In genomic region chr9:111072175-111072574, GRCm38 (mm10) we compare ENCODE assay signal across 10 mouse cellular contexts. TPM values are rescaled to one million over a fixed set of nuclear protein-coding genes. Genes with fewer than 3 reads are reported as not detected.
DNase-seq lines count a peak whose midpoint lies in the region; ATAC-seq lines count a peak whose summit lies in the region.
"Had no signal": no experiment of that assay in that cellular context is flagged by ENCODE, and none has a peak within 500 bp of the region (broad histone marks: within the 10 kb centered on the region; RNA-seq: fewer than 3 reads in every experiment).

No protein-coding gene starts in this region.

- no peak overlapping the region for H3K4me3 ChIP-seq in heart, embryonic 12.5 days
- no peak overlapping the region for H3K4me3 ChIP-seq in forebrain, embryonic 15.5 days
- no peak overlapping the region for H3K4me3 ChIP-seq in forebrain, embryonic 11.5 days (ENCODE audit: low read depth, low read length)
- H3K4me3 ChIP-seq: hindbrain, embryonic 15.5 days; myocyte had no signal

- peaks cover 4% of the 10 kb centered on the region for H3K9me3 ChIP-seq in heart, embryonic 12.5 days (replicated peaks)
- H3K9me3 ChIP-seq in forebrain, embryonic 15.5 days: peaks cover 10% of the 10 kb centered on the region
- no peaks in the 10 kb centered on the region; the same call in 1 of the 2 replicates for H3K9me3 ChIP-seq in forebrain, embryonic 11.5 days (ENCODE audit: control insufficient read depth, low read length)

- H3K27ac ChIP-seq in heart, embryonic 12.5 days (ENCODE audit: poor library complexity, severe bottlenecking): no peak overlapping the region
- no peak overlapping the region for H3K27ac ChIP-seq in forebrain, embryonic 15.5 days (replicated peaks)
- H3K27ac ChIP-seq in forebrain, embryonic 11.5 days (ENCODE audit: low read depth, low read length): no peak overlapping the region
- H3K27ac ChIP-seq: hindbrain, embryonic 15.5 days had no signal

- WGBS in heart, embryonic 12.5 days: 46% methylated on average over 7 of the region's 7 CpGs
- 66% methylated on average over 7 of the region's 7 CpGs for WGBS in forebrain, embryonic 15.5 days
- WGBS in forebrain, embryonic 11.5 days: 72% methylated on average over 7 of the region's 7 CpGs

- peak; percentile 89 for DNase-seq in heart, adult 11 months
- DNase-seq in 3T3-L1 (ENCODE audit: low read depth, low spot score) (peak; percentile 53), ZHBTc4 (ENCODE audit: low read depth, low spot score) (peak; percentile 45)
- DNase-seq in heart, postnatal 36 days: peak; percentile 49 to 54
- peak; percentile 71 for DNase-seq in lung, postnatal 14 days
- no peak for DNase-seq in forebrain, embryonic 11.5 days (ENCODE audit: low spot score)

- no peak for ATAC-seq in heart, embryonic 12.5 days (ENCODE audit: insufficient number of reproducible peaks, low FRiP score)
- ATAC-seq in forebrain, embryonic 15.5 days (replicated peaks): no peak
- no peak for ATAC-seq in forebrain, embryonic 11.5 days (replicated peaks; ENCODE audit: low FRiP score)

- H3K4me2 ChIP-seq in heart, embryonic 12.5 days: no peak overlapping the region
- no peak overlapping the region for H3K4me2 ChIP-seq in forebrain, embryonic 15.5 days (replicated peaks)
- H3K4me2 ChIP-seq in forebrain, embryonic 11.5 days (ENCODE audit: low read depth, low read length, severe bottlenecking): no peak overlapping the region
- H3K4me2 ChIP-seq: hindbrain, embryonic 15.5 days had no signal

- no peaks in the 10 kb centered on the region for H3K27me3 ChIP-seq in heart, embryonic 12.5 days (replicated peaks)
- H3K27me3 ChIP-seq in forebrain, embryonic 15.5 days: no peaks in the 10 kb centered on the region
- no peaks in the 10 kb centered on the region for H3K27me3 ChIP-seq in forebrain, embryonic 11.5 days (ENCODE audit: control insufficient read depth, insufficient read depth, low read length)
- H3K27me3 ChIP-seq: hindbrain, embryonic 15.5 days had no signal

- intact Hi-C loops in heart, postnatal 36 days (cut with DNase I): loop anchor here (1.0 to 2.0 kb wide), 2 partner anchors 75 to 149 kb away; no protein-coding TSS in a partner anchor

- no peaks in the 10 kb centered on the region for H3K36me3 ChIP-seq in heart, embryonic 12.5 days
- no peaks in the 10 kb centered on the region for H3K36me3 ChIP-seq in forebrain, embryonic 15.5 days
- no peaks in the 10 kb centered on the region for H3K36me3 ChIP-seq in forebrain, embryonic 11.5 days (ENCODE audit: control insufficient read depth, insufficient read depth, low read length)
- H3K36me3 ChIP-seq: hindbrain, embryonic 15.5 days had no signal

- H3K4me1 ChIP-seq in heart, embryonic 12.5 days (replicated peaks): no peaks in the 10 kb centered on the region; the same call in 1 of the 2 replicates
- no peaks in the 10 kb centered on the region for H3K4me1 ChIP-seq in forebrain, embryonic 15.5 days
- H3K4me1 ChIP-seq in forebrain, embryonic 11.5 days (replicated peaks; ENCODE audit: control insufficient read depth, insufficient read depth, low read length): no peaks in the 10 kb centered on the region
- H3K4me1 ChIP-seq: hindbrain, embryonic 15.5 days had no signal

- no peak overlapping the region for H3K9ac ChIP-seq in heart, embryonic 12.5 days
- no peak overlapping the region for H3K9ac ChIP-seq in forebrain, embryonic 15.5 days (replicated peaks)
- no peak overlapping the region for H3K9ac ChIP-seq in forebrain, embryonic 11.5 days (ENCODE audit: low read length)
- H3K9ac ChIP-seq: hindbrain, embryonic 15.5 days had no signal

RNA-seq across cellular contexts. Expression of gene Ccrl2, which starts 14.9 kb away (rescaled TPM):
- 3.9 and 4.4 TPM in 2 replicates for polyA plus RNA-seq in heart, embryonic 12.5 days (2016; fragmentation: Nextera tagmentation; extraction: Ambion mirVana)
- total RNA-seq in heart, postnatal 36 days (2021): 10 to 100 TPM; 14.3 to 21.1 TPM
- 1.0 and 1.1 TPM in 2 replicates for polyA plus RNA-seq in forebrain, embryonic 15.5 days (2015; fragmentation: Nextera tagmentation; extraction: Ambion mirVana)
- 0.93 and 1.2 TPM in 2 replicates for polyA plus RNA-seq in forebrain, embryonic 11.5 days (2014; fragmentation: Nextera tagmentation; extraction: Ambion mirVana)

RNA-seq across cellular contexts. Expression of gene Lrrfip2, which starts 45.2 kb away (rescaled TPM):
- 65.8 and 70.4 TPM in 2 replicates for polyA plus RNA-seq in heart, embryonic 12.5 days (2016; fragmentation: Nextera tagmentation; extraction: Ambion mirVana)
- 10 to 100 TPM; 93.5 to 97.6 TPM for total RNA-seq in heart, postnatal 36 days (2021)
- 41.8 and 42.8 TPM in 2 replicates for polyA plus RNA-seq in forebrain, embryonic 15.5 days (2015; fragmentation: Nextera tagmentation; extraction: Ambion mirVana)
- polyA plus RNA-seq in forebrain, embryonic 11.5 days (2014; fragmentation: Nextera tagmentation; extraction: Ambion mirVana): 44.3 and 50.6 TPM in 2 replicates

RNA-seq across cellular contexts. Expression of gene Ltf, which starts 53.1 kb away (rescaled TPM):
- polyA plus RNA-seq in heart, embryonic 12.5 days (2016; fragmentation: Nextera tagmentation; extraction: Ambion mirVana): 0.72 and 1.3 TPM in 2 replicates
- total RNA-seq in heart, postnatal 36 days (2021): under 1 TPM; 0.75 to 0.84 TPM
- 0.64 and 0.70 TPM in 2 replicates for polyA plus RNA-seq in forebrain, embryonic 15.5 days (2015; fragmentation: Nextera tagmentation; extraction: Ambion mirVana)
- polyA plus RNA-seq in forebrain, embryonic 11.5 days (2014; fragmentation: Nextera tagmentation; extraction: Ambion mirVana): 0.61 and 0.89 TPM in 2 replicates
- polyA plus RNA-seq: myocyte had no signal
